Mouse (Mus musculus) intestine, embryonic 15.5 days (tissue): Measurements from ENCODE around the gene Vps8. TPM values are rescaled to one million over a fixed set of nuclear protein-coding genes. Genes with fewer than 3 reads are reported as not detected.

Experiments
- ATAC-seq: fragments of 200-750 bp; cut with Nextera tagmentation; 2 replicates; pipeline ENCODE4 v1.8.0; 2017; ENCODE audit warnings: moderate TSS enrichment, moderate library complexity
- H3K27ac ChIP-seq: fragments of 300-500 bp; sonication (generic); 2 replicates; pipeline ENCODE4 v1.5.1; 2015; ENCODE audit warnings: mild to moderate bottlenecking, inconsistent platforms
- H3K27me3 ChIP-seq: fragments of 300-500 bp; sonication (generic); replicated peaks from 2 replicates; pipeline ENCODE4 v1.6.1; 2015; ENCODE audit warnings: inconsistent platforms
- H3K36me3 ChIP-seq: fragments of 300-500 bp; sonication (generic); 2 replicates; pipeline ENCODE4 v1.6.1; 2015; ENCODE audit warnings: inconsistent platforms
- H3K4me1 ChIP-seq: fragments of 300-500 bp; sonication (generic); replicated peaks from 2 replicates; pipeline ENCODE4 v1.6.1; 2015; ENCODE audit warnings: inconsistent platforms
- H3K4me2 ChIP-seq: fragments of 300-500 bp; sonication (generic); replicated peaks from 2 replicates; pipeline ENCODE4 v1.6.1; 2015; ENCODE audit warnings: mild to moderate bottlenecking, inconsistent platforms
- H3K4me3 ChIP-seq: fragments of 300-500 bp; sonication (generic); replicated peaks from 2 replicates; pipeline ENCODE4 v1.5.1; 2015; ENCODE audit warnings: inconsistent platforms
- H3K9ac ChIP-seq: fragments of 300-500 bp; sonication (generic); 2 replicates; pipeline ENCODE4 v1.6.1; 2015; ENCODE audit warnings: inconsistent platforms
- H3K9me3 ChIP-seq: fragments of 300-500 bp; sonication (generic); 2 replicates; pipeline ENCODE4 v1.6.1; 2016; ENCODE audit warnings: inconsistent platforms
- WGBS: fragments of 180-500 bp; shearing (Covaris S2); methylation state at CpG from one replicate; pipeline ENCODE4 v1.1.7; 2015; 5-methylcytosine and 5-hydroxymethylcytosine counted together
- polyA plus RNA-seq: library from polyadenylated mRNA; unstranded; fragments of >200 nt; fragmentation: Nextera tagmentation; extraction: Ambion mirVana; gene quantifications from 2 replicates; pipeline ENCODE4 v1.2.1, GENCODE M21; 2015

Gene Vps8
- polyA plus RNA-seq, 1 experiment from 2014 or later = 13.9 TPM

DNA sequence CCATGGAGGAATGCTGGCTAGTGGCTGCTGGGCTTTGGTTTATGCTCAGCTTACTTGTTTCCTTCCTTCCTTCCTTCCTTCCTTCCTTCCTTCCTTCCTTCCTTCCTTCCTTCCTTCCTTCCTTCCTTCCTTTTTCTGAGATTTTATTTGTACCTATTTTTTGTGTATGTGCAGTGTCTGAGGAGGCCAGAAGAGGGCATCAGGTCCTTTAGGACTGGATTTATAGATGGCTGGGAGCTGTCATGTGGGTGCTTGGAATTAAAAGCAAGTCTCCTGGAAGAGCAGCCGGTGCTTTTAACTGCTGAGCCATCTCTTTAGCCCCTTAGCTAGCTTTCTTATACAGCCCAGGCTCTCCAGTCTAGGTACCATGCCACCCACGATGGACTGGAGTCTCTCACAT is 116.0 kb downstream of the Vps8 start:
- ATAC-seq = no peak
- no peaks in the 10 kb centered on the region for H3K9me3 ChIP-seq
- no peaks in the 10 kb centered on the region for H3K27me3 ChIP-seq
- H3K36me3 ChIP-seq = no peaks in the 10 kb centered on the region
- no peak overlapping the region for H3K9ac ChIP-seq
- H3K4me2 ChIP-seq = no peak overlapping the region
- H3K4me3 ChIP-seq = no peak overlapping the region
- 59% methylated on average over 2 of the region's 2 CpGs for WGBS
- H3K27ac ChIP-seq = no peak overlapping the region
- H3K4me1 ChIP-seq = no peaks in the 10 kb centered on the region

DNA sequence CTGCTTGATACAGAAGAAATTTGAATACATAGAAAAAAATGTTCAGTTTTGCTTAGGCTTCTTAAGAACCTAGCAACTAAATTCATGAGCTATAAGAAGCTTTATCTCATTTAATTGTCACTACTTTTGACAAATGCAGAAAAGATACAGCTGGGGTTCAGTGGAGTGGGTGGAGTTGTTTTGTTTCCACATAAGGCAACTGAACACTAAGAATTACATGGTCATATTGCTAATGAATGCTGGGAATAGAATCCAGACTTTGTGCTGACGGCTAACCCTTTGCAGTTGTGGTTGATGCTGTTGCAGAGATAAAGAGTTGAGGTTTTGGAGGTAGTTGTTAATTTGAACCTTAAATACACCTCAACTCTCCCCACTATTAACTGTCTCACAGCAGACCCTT is 119.6 kb downstream of the Vps8 start:
- no peak overlapping the region for H3K27ac ChIP-seq
- H3K4me1 ChIP-seq = no peaks in the 10 kb centered on the region
- H3K9me3 ChIP-seq = no peaks in the 10 kb centered on the region
- H3K36me3 ChIP-seq = no peaks in the 10 kb centered on the region
- 92% methylated on average over 1 of the region's 1 CpGs for WGBS
- H3K4me3 ChIP-seq = no peak overlapping the region
- H3K9ac ChIP-seq = no peak overlapping the region
- H3K27me3 ChIP-seq = no peaks in the 10 kb centered on the region
- H3K4me2 ChIP-seq = no peak overlapping the region
- ATAC-seq = no peak

DNA sequence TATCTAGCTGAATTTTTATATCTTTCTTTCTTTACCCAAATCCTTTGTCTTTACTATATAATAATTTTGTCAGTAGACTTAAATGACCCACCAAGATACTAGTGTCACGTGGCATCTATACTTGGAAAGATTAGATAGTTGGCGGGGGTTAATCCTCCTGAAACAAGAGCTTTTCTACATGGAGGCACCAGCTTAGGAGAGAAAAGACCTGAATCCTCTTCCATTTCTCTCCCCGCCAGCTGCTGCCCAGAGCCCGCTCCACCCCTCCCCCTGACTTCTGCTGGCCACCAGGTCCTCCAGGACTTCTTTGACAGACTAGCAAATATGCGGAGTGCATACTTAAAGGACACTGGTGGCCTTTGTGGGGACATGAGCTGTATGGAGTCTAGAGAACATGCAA is 124.5 kb downstream of the Vps8 start:
- ATAC-seq = no peak
- no peaks in the 10 kb centered on the region for H3K4me1 ChIP-seq
- H3K27me3 ChIP-seq = no peaks in the 10 kb centered on the region
- no peaks in the 10 kb centered on the region for H3K9me3 ChIP-seq
- no peak overlapping the region for H3K4me3 ChIP-seq
- no peaks in the 10 kb centered on the region for H3K36me3 ChIP-seq
- WGBS = 88% methylated on average over 5 of the region's 5 CpGs
- H3K9ac ChIP-seq = no peak overlapping the region
- no peak overlapping the region for H3K27ac ChIP-seq
- H3K4me2 ChIP-seq = no peak overlapping the region

DNA sequence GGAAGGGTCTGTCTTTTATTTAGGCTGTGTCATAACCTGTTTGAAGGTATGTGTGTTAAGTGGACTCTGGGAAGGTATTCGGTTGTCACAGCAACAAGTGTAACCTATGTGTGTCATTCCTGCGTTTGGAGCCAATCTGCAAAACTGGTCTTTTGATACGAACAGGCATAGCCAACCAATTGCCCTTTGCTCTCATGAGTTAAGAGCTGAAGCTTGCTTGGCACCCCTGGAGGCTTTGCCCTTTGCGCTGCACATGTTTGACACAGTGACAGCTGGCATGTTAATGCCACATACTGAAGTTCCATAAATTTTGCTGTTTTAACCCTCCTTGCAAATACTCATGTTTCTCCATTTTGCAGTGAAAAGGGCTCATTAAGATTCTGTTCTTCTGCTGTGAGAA is 126.8 kb downstream of the Vps8 start:
- no peak overlapping the region for H3K27ac ChIP-seq
- H3K4me3 ChIP-seq = no peak overlapping the region
- H3K27me3 ChIP-seq = no peaks in the 10 kb centered on the region
- H3K9ac ChIP-seq = no peak overlapping the region
- H3K4me1 ChIP-seq = no peaks in the 10 kb centered on the region
- no peaks in the 10 kb centered on the region for H3K9me3 ChIP-seq
- no peak for ATAC-seq
- H3K36me3 ChIP-seq = 0 out of 2 replicates have a peak, but pooled peaks cover 4% of the 10 kb centered on the region
- WGBS = 77% methylated on average over 4 of the region's 4 CpGs
- no peak overlapping the region for H3K4me2 ChIP-seq

DNA sequence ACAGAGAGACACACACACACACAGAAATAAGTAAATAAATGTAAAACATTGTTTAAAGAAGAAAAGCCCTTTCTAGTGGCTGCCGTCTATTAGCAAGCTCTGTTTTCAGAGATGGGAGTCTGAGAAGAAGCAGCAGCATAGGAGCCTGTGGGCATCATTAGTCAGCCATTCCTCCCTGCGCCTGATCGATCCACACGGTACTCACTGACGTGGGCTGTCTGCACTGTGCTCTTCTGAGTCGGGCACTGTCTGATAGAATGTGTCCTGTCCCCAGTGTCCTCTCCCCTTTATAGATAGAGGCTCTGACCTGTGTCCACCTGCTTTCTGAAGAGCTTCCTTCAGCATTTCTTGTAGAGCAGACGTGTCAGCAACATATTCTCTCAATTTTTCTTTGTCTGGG is 127.5 kb downstream of the Vps8 start:
- H3K27me3 ChIP-seq = no peaks in the 10 kb centered on the region
- H3K9ac ChIP-seq = no peak overlapping the region
- H3K4me2 ChIP-seq = no peak overlapping the region
- H3K9me3 ChIP-seq = no peaks in the 10 kb centered on the region
- no peaks in the 10 kb centered on the region for H3K4me1 ChIP-seq
- H3K4me3 ChIP-seq = no peak overlapping the region
- WGBS = 58% methylated on average over 7 of the region's 7 CpGs
- no peak for ATAC-seq
- 0 out of 2 replicates have a peak, but pooled peaks cover 4% of the 10 kb centered on the region for H3K36me3 ChIP-seq
- H3K27ac ChIP-seq = no peak overlapping the region

DNA sequence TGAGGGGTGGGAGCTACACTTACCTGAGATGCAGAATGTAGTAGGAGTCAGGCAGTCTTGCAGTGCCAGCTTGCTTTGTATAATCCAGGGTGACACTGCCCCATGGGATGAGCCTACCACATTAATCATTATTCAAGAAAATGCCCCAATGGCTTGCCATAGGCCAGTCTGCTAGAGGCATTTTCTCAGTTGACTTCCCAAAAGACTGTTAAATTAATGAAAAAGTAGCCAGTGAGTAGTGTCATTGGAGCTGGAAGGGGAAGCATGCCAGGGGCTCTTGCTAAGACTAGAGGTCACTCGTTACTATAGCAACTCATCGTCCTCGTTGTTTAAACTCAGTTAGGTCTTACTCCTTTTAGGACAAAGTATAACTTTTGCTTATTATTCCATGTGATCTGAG is 130.6 kb downstream of the Vps8 start:
- ATAC-seq = no peak
- Histone ChIP-seq H3K36me3 (0 out of 2 replicates have a peak, but pooled peaks cover 6% of the 10 kb centered on the region), H3K4me3 (no peak overlapping the region), H3K27me3 (no peaks in the 10 kb centered on the region), H3K27ac (no peak overlapping the region), H3K9ac (no peak overlapping the region), H3K4me1 (no peaks in the 10 kb centered on the region), H3K9me3 (no peaks in the 10 kb centered on the region), H3K4me2 (no peak overlapping the region)
- 79% methylated on average over 3 of the region's 3 CpGs for WGBS

DNA sequence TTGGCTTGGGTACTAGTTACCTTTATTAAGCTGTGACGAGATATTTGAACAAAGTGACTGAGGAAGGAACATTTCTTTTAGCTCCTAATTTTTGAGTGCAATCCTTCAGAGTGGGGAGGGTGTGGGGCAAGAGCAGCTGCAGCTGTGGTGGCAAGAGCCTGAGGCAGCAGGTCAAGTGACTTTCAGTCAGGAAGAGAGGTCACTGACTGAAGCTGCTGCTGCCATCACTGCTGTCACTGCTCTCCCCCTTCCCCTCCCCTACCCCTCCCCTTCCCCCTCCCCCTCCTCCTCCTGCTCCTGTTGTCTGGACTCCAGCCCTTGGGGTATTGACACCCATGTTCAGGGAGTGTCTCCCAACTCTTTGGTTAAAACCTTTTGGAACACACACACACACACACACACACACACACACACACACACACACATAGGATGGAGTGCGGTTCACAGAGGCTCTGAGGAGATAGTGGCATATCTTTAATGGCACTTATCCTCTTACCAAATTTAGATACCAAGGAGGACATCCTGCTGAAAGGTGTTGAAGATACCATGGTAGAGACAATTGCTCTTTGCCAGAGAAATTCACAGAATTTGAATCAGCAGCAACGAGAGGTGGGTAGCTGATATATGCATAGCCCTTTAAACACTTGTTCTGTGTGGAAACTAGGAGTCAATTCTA is 139.8 kb downstream of the Vps8 start:
- Histone ChIP-seq H3K4me3 (no peak overlapping the region), H3K36me3 (0 out of 2 replicates have a peak, but pooled peaks cover 3% of the 10 kb centered on the region), H3K4me2 (no peak overlapping the region), H3K9ac (no peak overlapping the region), H3K4me1 (no peaks in the 10 kb centered on the region), H3K9me3 (no peaks in the 10 kb centered on the region), H3K27me3 (no peaks in the 10 kb centered on the region), H3K27ac (no peak overlapping the region)
- 75% methylated on average over 3 of the region's 3 CpGs for WGBS
- no peak for ATAC-seq

DNA sequence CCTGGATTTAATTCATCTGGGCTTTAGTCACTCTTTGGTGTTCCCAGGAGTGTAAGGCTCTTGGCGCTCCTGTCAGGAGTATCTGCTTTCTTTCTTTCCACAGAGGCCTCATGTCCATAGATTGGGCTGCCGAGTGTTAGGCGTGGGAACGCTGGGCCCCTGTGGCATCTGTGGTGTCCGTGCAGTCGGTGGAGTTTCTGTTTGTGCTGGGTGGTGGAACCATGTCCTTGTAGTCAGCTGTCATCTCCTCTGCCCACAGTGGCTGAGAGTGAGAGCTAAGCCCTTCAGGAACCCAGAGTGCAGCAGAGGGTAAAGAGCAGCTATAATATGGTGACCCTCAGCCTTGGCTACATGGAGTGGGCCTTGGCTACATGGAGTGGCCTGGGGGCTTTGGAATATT is 140.4 kb downstream of the Vps8 start:
- Histone ChIP-seq H3K27ac (no peak overlapping the region), H3K27me3 (no peaks in the 10 kb centered on the region), H3K9ac (no peak overlapping the region), H3K9me3 (no peaks in the 10 kb centered on the region), H3K36me3 (0 out of 2 replicates have a peak, but pooled peaks cover 3% of the 10 kb centered on the region), H3K4me1 (no peaks in the 10 kb centered on the region), H3K4me3 (no peak overlapping the region), H3K4me2 (no peak overlapping the region)
- peak; percentile 56 for ATAC-seq
- WGBS = 71% methylated on average over 6 of the region's 6 CpGs

DNA sequence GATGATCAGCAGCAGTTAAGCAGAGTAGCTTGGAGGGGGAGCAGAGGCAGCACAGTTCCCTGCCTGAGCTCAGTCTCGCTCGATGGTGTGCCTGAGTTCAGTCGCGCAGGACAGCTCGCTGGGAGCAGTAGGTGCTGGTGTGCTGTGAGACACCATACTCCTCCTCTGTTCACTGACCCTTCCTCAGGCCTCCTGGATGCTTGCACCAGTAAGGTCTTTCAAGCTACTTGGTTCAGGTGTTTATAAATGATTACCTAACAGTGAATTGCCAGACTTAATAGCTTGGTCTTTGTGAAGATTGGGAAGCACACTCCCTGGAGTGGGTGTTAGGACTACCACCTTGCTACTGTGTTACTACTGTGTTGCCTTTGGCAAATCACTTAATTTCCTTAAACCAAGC is 144.2 kb downstream of the Vps8 start:
- 95% methylated on average over 5 of the region's 5 CpGs for WGBS
- ATAC-seq = no peak

DNA sequence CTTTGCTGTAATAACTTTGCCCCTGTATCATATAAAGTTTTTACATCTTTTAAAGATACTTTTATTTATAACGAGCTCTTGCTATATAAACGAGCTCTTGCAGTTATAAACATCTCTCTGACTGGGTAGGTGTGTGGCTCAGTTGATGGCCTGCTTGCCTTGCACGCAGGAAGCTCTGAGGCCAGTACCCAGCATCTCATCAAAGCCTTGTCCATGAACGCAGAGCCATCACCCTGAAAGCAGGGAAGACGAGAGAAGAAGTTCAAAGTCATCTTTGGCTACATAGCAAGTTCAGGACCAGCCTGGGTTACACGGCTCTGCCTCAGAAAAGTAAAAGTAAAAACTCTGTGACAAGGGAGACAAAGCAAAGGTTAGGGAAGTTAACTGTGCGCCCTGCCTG is 147.0 kb downstream of the Vps8 start:
- 64% methylated on average over 7 of the region's 7 CpGs for WGBS

More for the DNA sequence above, 144.2 kb downstream of the Vps8 start:
- H3K4me2 ChIP-seq = no peak overlapping the region
- no peaks in the 10 kb centered on the region for H3K36me3 ChIP-seq
- H3K27me3 ChIP-seq = no peaks in the 10 kb centered on the region
- H3K9me3 ChIP-seq = no peaks in the 10 kb centered on the region
- no peak overlapping the region for H3K9ac ChIP-seq
- no peak overlapping the region for H3K27ac ChIP-seq
- H3K4me3 ChIP-seq = no peak overlapping the region
- no peaks in the 10 kb centered on the region for H3K4me1 ChIP-seq

DNA sequence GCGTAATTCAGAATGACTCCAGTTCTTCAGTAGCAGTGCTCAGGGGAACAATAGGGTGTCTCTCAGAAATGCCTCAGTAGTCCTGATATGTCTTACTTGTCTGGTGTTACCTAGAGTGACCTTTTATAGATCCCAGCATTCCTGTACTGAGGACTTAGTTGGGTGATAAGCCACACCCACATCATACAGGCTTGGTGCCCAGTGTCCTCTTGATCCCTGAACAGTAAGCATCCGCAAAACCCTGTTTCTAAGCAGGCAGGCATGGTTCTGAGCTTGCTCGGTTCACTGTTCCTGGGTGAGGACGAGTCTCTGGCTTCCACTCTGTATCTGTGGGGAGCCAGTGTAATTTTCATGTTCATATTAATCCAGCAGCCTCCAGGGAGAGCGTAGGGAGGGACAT is 147.9 kb downstream of the Vps8 start:
- H3K27me3 ChIP-seq = no peaks in the 10 kb centered on the region
- no peak overlapping the region for H3K4me2 ChIP-seq
- H3K4me1 ChIP-seq = no peaks in the 10 kb centered on the region
- ATAC-seq = no peak
- no peak overlapping the region for H3K4me3 ChIP-seq
- no peak overlapping the region for H3K9ac ChIP-seq
- H3K27ac ChIP-seq = no peak overlapping the region
- no peaks in the 10 kb centered on the region for H3K36me3 ChIP-seq
- no peaks in the 10 kb centered on the region for H3K9me3 ChIP-seq
- WGBS = 86% methylated on average over 5 of the region's 5 CpGs

More for the DNA sequence above, 147.0 kb downstream of the Vps8 start:
- H3K4me2 ChIP-seq = no peak overlapping the region
- no peak overlapping the region for H3K27ac ChIP-seq
- no peaks in the 10 kb centered on the region for H3K36me3 ChIP-seq
- H3K4me3 ChIP-seq = no peak overlapping the region
- H3K27me3 ChIP-seq = no peaks in the 10 kb centered on the region
- H3K4me1 ChIP-seq = no peaks in the 10 kb centered on the region
- ATAC-seq = no peak
- no peaks in the 10 kb centered on the region for H3K9me3 ChIP-seq
- no peak overlapping the region for H3K9ac ChIP-seq

DNA sequence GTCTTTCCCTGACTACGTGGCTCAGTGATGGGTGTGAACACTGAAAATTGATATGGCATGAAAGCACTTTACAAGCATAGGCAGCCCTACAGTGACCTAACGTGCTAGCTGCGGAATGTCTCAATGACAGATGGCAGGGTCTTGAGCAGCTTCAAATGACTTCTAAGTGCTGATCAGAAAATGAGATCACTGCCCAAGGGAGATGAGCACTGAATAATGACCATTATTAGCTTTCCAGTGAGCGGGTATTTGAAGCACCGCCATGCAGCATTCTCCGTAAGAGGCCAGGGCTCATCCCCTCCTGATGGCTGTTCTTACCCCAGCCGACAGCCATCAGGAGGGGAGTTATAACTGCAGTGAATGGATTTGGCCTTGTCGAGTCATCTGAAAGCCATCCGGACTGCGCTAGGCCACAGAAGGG is 153.1 kb downstream of the Vps8 start:
- ATAC-seq = no peak

DNA sequence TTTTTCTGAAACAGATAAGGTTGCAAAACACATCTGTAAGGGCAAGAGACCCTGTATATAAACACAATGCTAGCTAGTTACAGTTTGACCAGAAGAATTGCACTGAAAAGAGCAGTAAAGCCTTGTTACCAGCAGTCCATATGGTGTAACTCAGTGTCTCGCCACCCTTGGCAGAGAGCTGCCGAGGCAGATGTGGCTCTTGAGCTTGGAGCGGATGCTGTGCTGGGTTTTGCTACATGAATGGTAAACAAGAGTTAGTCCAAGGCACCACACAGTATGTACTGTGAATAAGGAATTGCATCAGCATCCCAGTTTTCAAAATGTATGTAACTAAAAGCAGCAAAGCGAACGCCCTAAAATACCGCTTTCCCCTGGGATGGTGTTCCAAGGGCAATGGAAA is 166.2 kb downstream of the Vps8 start:
- Histone ChIP-seq H3K4me1 (no peaks in the 10 kb centered on the region), H3K27ac (no peak overlapping the region), H3K9me3 (no peaks in the 10 kb centered on the region), H3K4me3 (no peak overlapping the region), H3K9ac (no peak overlapping the region), H3K27me3 (no peaks in the 10 kb centered on the region), H3K4me2 (no peak overlapping the region), H3K36me3 (no peaks in the 10 kb centered on the region)
- ATAC-seq = no peak; the same call in 1 of the 2 replicates
- 64% methylated on average over 6 of the region's 6 CpGs for WGBS

More for the DNA sequence above, 153.1 kb downstream of the Vps8 start:
- Histone ChIP-seq H3K4me3 (no peak overlapping the region), H3K27me3 (no peaks in the 10 kb centered on the region), H3K36me3 (no peaks in the 10 kb centered on the region), H3K27ac (no peak overlapping the region), H3K9me3 (no peaks in the 10 kb centered on the region), H3K9ac (no peak overlapping the region), H3K4me2 (no peak overlapping the region), H3K4me1 (no peaks in the 10 kb centered on the region)
- WGBS = 69% methylated on average over 10 of the region's 10 CpGs
